Mouse (Mus musculus) cortical plate, adult 2 months (tissue): ENCODE measurements around the gene Sptlc3.

Source experiments
- CTCF ChIP-seq: fragments of 200-500 bp; IDR thresholded peaks from 2 replicates; pipeline ENCODE4 v1.5.1; 2011; ENCODE audit warnings: mild to moderate bottlenecking, control low read depth, low read length; ENCODE audit not compliant: insufficient read depth; ENCODE audit errors: extremely low read depth
- POLR2A ChIP-seq: fragments of 200-500 bp; IDR thresholded peaks from 2 replicates; pipeline ENCODE4 v1.6.1; 2011; ENCODE audit warnings: mild to moderate bottlenecking, low read length, control low read depth; ENCODE audit not compliant: insufficient read depth; ENCODE audit errors: extremely low read depth

DNA sequence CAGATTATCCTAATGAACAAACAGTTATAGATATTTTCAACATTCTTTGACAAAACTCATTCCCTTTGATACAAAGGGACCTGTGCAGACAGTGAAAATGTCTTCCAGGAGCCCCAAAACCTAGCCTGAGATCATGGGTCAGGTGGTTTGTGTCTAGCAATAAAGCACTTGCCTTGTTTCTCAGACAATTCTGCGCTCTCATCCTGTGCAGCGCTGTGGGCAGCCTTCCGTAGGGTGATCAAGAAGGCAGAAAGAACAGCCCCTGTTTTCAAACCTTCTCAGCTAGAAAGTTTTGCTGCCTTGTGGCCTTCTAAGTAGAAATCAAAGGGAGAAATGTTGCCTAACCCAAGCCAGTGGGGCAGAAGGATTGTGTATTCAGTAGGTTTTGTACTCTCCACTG lies 135.9 kb downstream of the Sptlc3 start:
- no peak for TF ChIP-seq CTCF
- no peak for TF ChIP-seq POLR2A
